Mouse (Mus musculus) forebrain, embryonic 13.5 days (tissue): ENCODE results near the gene Jmjd8. TPM values are rescaled to one million over a fixed set of nuclear protein-coding genes. Genes with fewer than 3 reads are reported as not detected.

Experiments
- ATAC-seq: fragments of 200-750 bp; cut with Nextera tagmentation; 2 replicates; pipeline ENCODE4 v1.8.0; 2017
- H3K27ac ChIP-seq: fragments of 300-500 bp; sonication (generic); 2 replicates; pipeline ENCODE4 v1.5.1; 2015; ENCODE audit warnings: inconsistent platforms, mild to moderate bottlenecking, moderate library complexity
- H3K27me3 ChIP-seq: fragments of 300-500 bp; sonication (generic); 2 replicates; pipeline ENCODE4 v1.6.1; 2015; ENCODE audit warnings: mild to moderate bottlenecking, inconsistent platforms
- H3K36me3 ChIP-seq: fragments of 300-500 bp; sonication (generic); 2 replicates; pipeline ENCODE4 v1.6.1; 2015; ENCODE audit warnings: mild to moderate bottlenecking, inconsistent platforms; ENCODE audit not compliant: poor library complexity, severe bottlenecking
- H3K4me1 ChIP-seq: fragments of 300-500 bp; sonication (generic); 2 replicates; pipeline ENCODE4 v1.6.1; 2015; ENCODE audit warnings: inconsistent platforms
- H3K4me2 ChIP-seq: fragments of 300-500 bp; sonication (generic); 2 replicates; pipeline ENCODE4 v1.6.1; 2015; ENCODE audit warnings: inconsistent platforms, mild to moderate bottlenecking, moderate library complexity
- H3K4me3 ChIP-seq: fragments of 300-500 bp; sonication (generic); 2 replicates; pipeline ENCODE4 v1.5.1; 2015; ENCODE audit warnings: mild to moderate bottlenecking, inconsistent platforms
- H3K9ac ChIP-seq: fragments of 300-500 bp; sonication (generic); 2 replicates; pipeline ENCODE4 v1.6.1; 2015; ENCODE audit warnings: mild to moderate bottlenecking, inconsistent platforms
- H3K9me3 ChIP-seq: fragments of 300-500 bp; sonication (generic); replicated peaks from 2 replicates; pipeline ENCODE4 v1.6.1; 2016; ENCODE audit warnings: inconsistent platforms
- WGBS: fragments of 180-500 bp; shearing (Covaris S2); methylation state at CpG from one replicate; pipeline ENCODE4 v1.1.7; 2015; 5-methylcytosine and 5-hydroxymethylcytosine counted together
- microRNA-seq: library from miRNA; unstranded; fragments of <30 nt; microRNA quantifications from one replicate; pipeline ENCODE4, GENCODE M21; 2016
- polyA plus RNA-seq: library from polyadenylated mRNA; unstranded; fragments of >200 nt; fragmentation: Nextera tagmentation; extraction: Ambion mirVana; gene quantifications from 2 replicates; pipeline ENCODE4 v1.2.1, GENCODE M21; 2015

Gene Jmjd8
- polyA plus RNA-seq, 1 experiment from 2014 or later = 64.6 TPM

DNA sequence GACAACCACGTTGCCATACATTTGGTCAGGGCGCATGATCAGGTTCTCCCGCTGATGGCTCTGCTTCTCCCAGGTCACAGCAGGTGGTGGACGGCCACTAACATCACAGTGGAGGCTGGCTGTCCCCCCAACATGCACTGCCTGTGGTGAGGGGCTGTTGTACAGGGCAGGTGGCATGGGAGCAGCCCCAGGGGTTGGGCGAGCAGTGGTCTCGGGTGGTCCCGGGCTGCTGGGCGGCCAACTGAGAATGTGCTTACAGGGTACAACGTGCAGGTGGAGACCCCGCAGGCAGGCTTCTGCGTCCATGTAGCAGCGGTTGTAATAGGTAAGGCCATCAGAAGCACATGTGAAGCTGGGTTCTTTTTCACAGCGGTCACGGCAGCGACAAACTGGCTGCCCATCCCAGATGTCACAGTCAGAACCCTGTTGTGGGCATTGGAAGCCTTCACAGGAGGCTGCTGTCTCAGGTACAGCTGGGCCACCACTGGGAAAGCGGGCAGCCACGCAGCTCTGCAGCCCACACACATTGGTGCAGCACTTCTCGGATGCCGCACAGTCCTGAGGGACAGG, 50.0 kb downstream of the Jmjd8 start:
- H3K27me3 ChIP-seq = no peaks in the 10 kb centered on the region
- H3K27ac ChIP-seq = no peak overlapping the region
- peaks cover 38% of the 10 kb centered on the region for H3K4me1 ChIP-seq
- peaks cover 48% of the 10 kb centered on the region for H3K36me3 ChIP-seq
- no peak overlapping the region for H3K4me3 ChIP-seq
- ATAC-seq = no peak
- WGBS = 90% methylated on average over 19 of the region's 19 CpGs
- H3K4me2 ChIP-seq = no peak overlapping the region
- H3K9me3 ChIP-seq = no peaks in the 10 kb centered on the region
- H3K9ac ChIP-seq = no peak overlapping the region

- H3K36me3 ChIP-seq = peaks cover 53% of the 10 kb centered on the region
- H3K27ac ChIP-seq = no peak overlapping the region
- H3K27me3 ChIP-seq = no peaks in the 10 kb centered on the region
- no peaks in the 10 kb centered on the region for H3K9me3 ChIP-seq
- H3K4me2 ChIP-seq = no peak overlapping the region
- no peak overlapping the region for H3K4me3 ChIP-seq
- H3K4me1 ChIP-seq = peaks cover 32% of the 10 kb centered on the region
- H3K9ac ChIP-seq = no peak overlapping the region
- no peak for ATAC-seq
- WGBS = 38% methylated on average over 4 of the region's 4 CpGs
Observed at GRCm38 (mm10) chr17:25879261-25879660, 50.6 kb downstream of the Jmjd8 start.

GRCm38 (mm10) chr17:25879750-25880149, 51.1 kb downstream of the Jmjd8 start:
- ATAC-seq = no peak
- no peak overlapping the region for H3K9ac ChIP-seq

DNA sequence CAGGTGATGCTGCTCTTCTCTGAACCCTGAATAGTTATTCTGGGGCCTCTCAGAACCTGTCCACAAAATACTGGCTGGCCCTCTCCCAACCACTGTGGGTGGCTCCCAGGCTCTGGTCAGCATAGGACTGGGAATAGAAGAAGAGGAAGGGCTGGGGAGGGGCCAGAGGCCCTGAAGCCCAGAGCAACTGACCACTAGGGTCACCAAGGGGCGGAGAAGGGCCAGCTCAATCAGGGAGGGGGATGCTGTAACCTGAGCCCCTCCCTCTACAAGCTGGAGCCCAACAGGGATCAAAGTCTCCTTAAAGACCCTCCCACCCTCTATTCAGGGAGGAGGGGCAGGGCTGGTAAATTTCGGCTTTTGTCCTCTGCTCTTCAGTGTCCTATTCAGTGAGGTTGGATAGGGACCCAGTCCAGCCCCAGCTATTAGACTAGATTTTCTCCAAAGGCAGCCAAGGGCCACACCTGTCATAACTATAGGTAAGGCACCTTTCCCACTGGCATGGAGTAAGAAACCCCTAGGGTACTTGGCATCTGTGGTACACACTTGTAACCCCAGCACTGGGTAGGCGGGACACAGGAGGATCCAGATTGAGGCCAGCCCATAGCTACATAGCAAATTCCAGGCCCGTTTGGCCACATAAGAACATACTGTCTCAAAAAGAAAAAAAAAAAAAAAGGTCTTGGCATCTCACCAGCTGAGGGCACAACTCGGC, 51.7 kb downstream of the Jmjd8 start, which contains the start of gene Wfikkn1:
Gene Wfikkn1 (minus strand): TSS at position 663 of the 715 bp plus-strand sequence.
- Histone ChIP-seq H3K9ac (peak within 1 kb of the TSS; percentile 23; the same call in 1 of the 2 replicates), H3K9me3 (no peaks in the 10 kb centered on the region), H3K27ac (peak within 1 kb of the TSS; percentile 52), H3K36me3 (peaks cover 62% of the 10 kb centered on the region), H3K27me3 (no peaks in the 10 kb centered on the region), H3K4me2 (no peak within 1 kb of the TSS), H3K4me1 (peaks cover 31% of the 10 kb centered on the region), H3K4me3 (no peak within 1 kb of the TSS)
- no peak for ATAC-seq
- 24% methylated on average over 5 of the region's 5 CpGs for WGBS

More at GRCm38 (mm10) chr17:25879750-25880149, 51.1 kb downstream of the Jmjd8 start:
- Histone ChIP-seq H3K4me1 (peaks cover 31% of the 10 kb centered on the region), H3K27ac (no peak overlapping the region), H3K27me3 (no peaks in the 10 kb centered on the region), H3K4me3 (no peak overlapping the region), H3K36me3 (peaks cover 58% of the 10 kb centered on the region), H3K9me3 (no peaks in the 10 kb centered on the region), H3K4me2 (no peak overlapping the region)
- WGBS = 72% methylated on average over 8 of the region's 8 CpGs

GRCm38 (mm10) chr17:25880913-25881641, 52.4 kb downstream of the Jmjd8 start:
- Histone ChIP-seq H3K9me3 (no peaks in the 10 kb centered on the region), H3K4me3 (no peak overlapping the region), H3K9ac (peak overlapping the region; percentile 23; the same call in 1 of the 2 replicates), H3K27ac (peak overlapping the region; percentile 52), H3K27me3 (no peaks in the 10 kb centered on the region), H3K4me2 (no peak overlapping the region), H3K36me3 (peaks cover 62% of the 10 kb centered on the region), H3K4me1 (peaks cover 27% of the 10 kb centered on the region)
- WGBS = 5% methylated on average over 5 of the region's 5 CpGs
- ATAC-seq = no peak

Small RNA genes lying within 50 kb of the gene (microRNA-seq; reads per million reads assigned to microRNA genes)
- not detected for gene Mir3082
- not detected for gene Mir6966

Other genes starting within 250 kb of the Jmjd8 start
- 19.7 and 20.9 TPM in 2 replicates for gene Lmf1, start 249.8 kb upstream of the Jmjd8 start, polyA plus RNA-seq
- 0.61 TPM in 1 of 2 replicates, not detected in the other for gene Gng13, start 111.7 kb upstream of the Jmjd8 start, polyA plus RNA-seq
- gene Chtf18, start 101.4 kb upstream of the Jmjd8 start, polyA plus RNA-seq = 24.6 and 30.1 TPM in 2 replicates
- gene Rpusd1, start 101.2 kb upstream of the Jmjd8 start, polyA plus RNA-seq = 22.3 and 24.7 TPM in 2 replicates
- not detected in 2 replicates for gene Mslnl, start 92.8 kb upstream of the Jmjd8 start, polyA plus RNA-seq
- gene Msln, start 74.5 kb upstream of the Jmjd8 start, polyA plus RNA-seq = 0.18 TPM in 1 of 2 replicates, not detected in the other
- gene Narfl, start 55.1 kb upstream of the Jmjd8 start, polyA plus RNA-seq = 26.4 and 27.3 TPM in 2 replicates
- 108 and 127 TPM in 2 replicates for gene Haghl, start 43.2 kb upstream of the Jmjd8 start, polyA plus RNA-seq
- gene Ccdc78, start 42.3 kb upstream of the Jmjd8 start, polyA plus RNA-seq = 0.21 and 0.23 TPM in 2 replicates
- 75.5 and 84.8 TPM in 2 replicates for gene Fam173a, start 36.0 kb upstream of the Jmjd8 start, polyA plus RNA-seq
- gene AC134908.4, start 33.2 kb upstream of the Jmjd8 start, polyA plus RNA-seq = 1.8 TPM in 1 of 2 replicates, not detected in the other
- gene Metrn, start 31.7 kb upstream of the Jmjd8 start, polyA plus RNA-seq = 43.7 and 53.7 TPM in 2 replicates
- 22.7 and 25.2 TPM in 2 replicates for gene Fbxl16, start 19.8 kb upstream of the Jmjd8 start, polyA plus RNA-seq
- 27.7 and 30.0 TPM in 2 replicates for gene Wdr24, start 5.2 kb upstream of the Jmjd8 start, polyA plus RNA-seq
- gene Stub1, start 4.5 kb downstream of the Jmjd8 start, polyA plus RNA-seq = 303 and 330 TPM in 2 replicates
- 9.7 and 11.2 TPM in 2 replicates for gene Rhbdl1, start 8.4 kb downstream of the Jmjd8 start, polyA plus RNA-seq
- 5.9 and 7.1 TPM in 2 replicates for gene Gm20683, start 12.9 kb downstream of the Jmjd8 start, polyA plus RNA-seq
- 16.2 and 17.6 TPM in 2 replicates for gene Rhot2, start 16.0 kb downstream of the Jmjd8 start, polyA plus RNA-seq
- gene Wdr90, start 32.6 kb downstream of the Jmjd8 start, polyA plus RNA-seq = 24.9 and 28.5 TPM in 2 replicates
- 12.9 and 13.6 TPM in 2 replicates for gene Mcrip2, start 39.9 kb downstream of the Jmjd8 start, polyA plus RNA-seq
- 62.5 and 67.1 TPM in 2 replicates for gene Mettl26, start 46.2 kb downstream of the Jmjd8 start, polyA plus RNA-seq
- 0.76 and 0.77 TPM in 2 replicates for gene Wfikkn1, start 52.0 kb downstream of the Jmjd8 start, polyA plus RNA-seq
- gene Rab40c, start 90.9 kb downstream of the Jmjd8 start, polyA plus RNA-seq = 39.5 and 45.9 TPM in 2 replicates
- gene Pigq, start 116.1 kb downstream of the Jmjd8 start, polyA plus RNA-seq = 45.0 and 54.5 TPM in 2 replicates
- not detected in 2 replicates for gene Nhlrc4, start 116.1 kb downstream of the Jmjd8 start, polyA plus RNA-seq
- not detected in 2 replicates for gene A930017K11Rik, start 123.7 kb downstream of the Jmjd8 start, polyA plus RNA-seq
- 16.6 and 17.1 TPM in 2 replicates for gene Capn15, start 156.9 kb downstream of the Jmjd8 start, polyA plus RNA-seq
- 22.7 and 24.4 TPM in 2 replicates for gene Rab11fip3, start 240.7 kb downstream of the Jmjd8 start, polyA plus RNA-seq